Mouse (Mus musculus) layer of hippocampus, adult 18-20 months (tissue): ENCODE data around the gene Ptov1. TPM values are rescaled to one million over a fixed set of nuclear protein-coding genes. Genes with fewer than 3 reads are reported as not detected.

Experiments used
- DNase-seq, 2 experiments: peaks; one replicate each; pipeline ENCODE4 v3.0.0; 2022; ENCODE audit warnings: low spot score in 2 of 2
- long read RNA-seq: library from polyadenylated mRNA; stranded (forward); transcript quantifications from one replicate; pipeline ENCODE4 v2.0.0, GENCODE M21; 2021
- total RNA-seq, 2 experiments: library from RNA; stranded (reverse); gene quantifications; 2 replicates each; pipeline ENCODE4 v1.2.3; 2021

The Ptov1 gene
- total RNA-seq = 100 to 1,000 TPM; 341 to 350 TPM
- long read RNA-seq, transcript Ptov1-201 (12 exons, 1,883 nt) = major isoform, 65 of 316 reads
- long read RNA-seq, partial matches to known transcripts = 30 of 316 reads
- long read RNA-seq, other reads (novel, unspliced or antisense) = 218 of 316 reads

DNA sequence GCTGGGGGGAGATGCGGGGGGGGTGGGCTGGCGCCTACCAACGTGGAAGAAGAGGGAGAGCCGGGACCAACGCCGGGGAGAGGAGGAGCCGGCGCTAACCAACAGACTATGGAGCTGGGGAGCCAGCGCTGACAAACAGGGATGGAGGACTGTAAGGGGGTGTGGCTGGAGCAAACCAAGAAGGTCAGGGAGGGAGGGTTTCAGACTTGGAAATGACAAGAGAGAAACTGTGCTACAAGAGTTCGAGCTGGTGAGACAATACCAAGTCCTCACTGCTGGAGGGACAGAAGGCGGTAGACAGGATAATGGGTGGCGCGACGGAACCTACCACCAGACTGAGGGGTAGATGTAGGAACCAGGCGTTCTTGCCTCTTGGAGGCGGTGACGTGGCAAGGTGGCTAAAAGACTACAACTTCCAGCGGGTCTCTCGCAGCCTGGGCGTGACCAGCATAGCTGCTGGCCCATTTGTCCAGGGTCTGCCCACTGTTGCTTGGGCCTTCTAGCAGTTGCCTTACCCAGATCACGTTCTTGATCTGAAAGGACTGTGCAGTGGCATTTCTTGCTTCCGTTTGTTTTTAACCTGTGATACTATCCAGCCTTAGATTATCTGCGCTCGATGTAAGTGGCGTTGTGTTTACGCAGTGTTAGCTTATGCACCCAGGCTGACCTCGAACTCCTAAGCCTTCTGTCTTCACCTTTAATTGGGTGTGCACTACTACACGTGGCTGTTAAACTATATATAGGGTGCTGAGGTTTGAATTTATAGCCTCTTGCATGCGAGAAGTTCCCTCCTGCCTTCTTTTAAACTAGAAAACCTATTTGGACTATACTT is at the start of gene Ptov1:
Ptov1 (minus strand) TSS at position 92 of the 832 bp plus-strand sequence.
- DNase-seq = peak; percentile 96 to 97

- DNase-seq = no peak
Measured at GRCm38 (mm10) chr7:44919127-44919526, 49.5 kb upstream of the Ptov1 start.

DNA sequence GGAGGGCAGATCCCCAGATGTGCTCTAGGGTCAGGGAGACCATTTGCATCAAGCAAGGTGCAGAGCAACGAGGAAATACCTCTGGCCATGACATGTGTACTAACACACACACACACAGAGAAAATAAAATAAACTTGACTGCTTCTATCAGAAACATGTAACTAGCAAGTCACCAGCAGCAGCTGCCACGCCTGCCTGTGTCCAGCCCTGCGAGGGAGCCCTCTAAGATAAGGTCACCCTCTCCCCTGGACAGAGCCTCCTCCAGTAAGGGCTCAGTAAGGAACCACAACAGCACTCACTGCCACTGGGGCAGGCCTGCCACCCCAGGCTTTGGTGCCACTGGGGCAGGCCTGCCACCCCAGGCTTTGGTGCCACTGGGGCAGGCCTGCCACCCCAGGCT is 48.6 kb upstream of the Ptov1 start:
- DNase-seq = no peak

- no peak for DNase-seq
Measured at GRCm38 (mm10) chr7:44916881-44917280, 47.3 kb upstream of the Ptov1 start.

DNA sequence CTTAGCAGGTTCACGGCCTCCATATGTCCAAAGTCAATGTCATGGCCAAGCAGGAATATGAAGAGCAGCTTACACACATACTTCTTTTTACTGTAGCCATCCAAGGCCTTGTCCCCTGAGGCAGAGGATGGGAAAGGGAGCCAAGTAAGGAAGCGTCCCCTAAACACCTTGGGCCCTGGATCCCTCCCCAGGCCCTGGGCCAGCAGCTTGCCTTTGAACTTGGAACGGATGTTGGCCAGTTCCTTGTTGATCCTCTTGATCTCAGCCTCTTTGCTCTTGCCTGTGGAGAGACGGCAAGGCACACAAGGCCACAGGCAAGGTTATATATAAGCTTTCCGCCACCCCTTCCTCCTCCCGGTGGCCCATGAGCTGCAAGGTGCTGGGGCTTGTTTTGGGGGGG is 46.6 kb upstream of the Ptov1 start:
- DNase-seq = no peak

DNA sequence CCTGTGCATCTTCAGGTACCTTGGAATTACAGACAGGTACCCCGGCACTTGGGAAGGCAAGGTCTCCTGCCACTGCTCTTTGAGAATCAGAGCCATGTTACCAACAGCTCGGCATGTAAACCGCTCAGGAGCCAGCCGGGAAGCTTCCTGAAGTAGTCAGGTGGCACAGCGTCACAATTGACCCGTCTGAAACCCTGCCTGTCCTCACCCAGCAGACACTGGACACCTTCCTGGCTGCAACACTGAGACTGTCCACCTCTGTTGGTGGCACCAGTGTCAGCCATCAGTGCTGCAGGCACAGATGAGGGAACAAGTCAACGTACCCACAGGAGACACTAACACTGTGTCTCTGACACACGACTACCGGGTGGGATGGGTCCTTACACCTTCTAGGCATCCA is 45.7 kb upstream of the Ptov1 start:
- DNase-seq = no peak

DNA sequence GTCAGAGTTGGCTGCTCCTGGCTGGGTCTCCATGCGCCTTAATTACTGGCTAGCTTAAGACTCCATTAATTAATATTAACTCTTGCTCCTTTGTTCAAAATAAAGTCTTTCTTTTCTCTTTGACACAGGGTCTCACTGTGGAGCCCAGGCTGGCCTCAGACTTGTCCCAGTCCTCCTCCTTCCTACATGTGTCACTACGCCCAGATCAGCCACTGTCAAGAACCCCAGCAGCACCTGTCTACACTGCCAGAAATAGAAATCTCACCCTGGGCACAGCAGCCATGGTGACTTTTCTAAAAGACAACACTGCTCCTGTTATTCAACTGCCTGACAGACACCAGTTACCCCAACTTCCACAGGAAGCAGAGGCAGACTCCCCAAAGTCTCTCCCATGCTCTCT is 44.8 kb upstream of the Ptov1 start:
- no peak for DNase-seq

GRCm38 (mm10) chr7:44908706-44909476 is 39.3 kb upstream of the Ptov1 start:
- no peak for DNase-seq

- DNase-seq = no peak
Measured at GRCm38 (mm10) chr7:44905430-44905829, 35.8 kb upstream of the Ptov1 start.

GRCm38 (mm10) chr7:44901230-44901722 is 31.7 kb upstream of the Ptov1 start:
- DNase-seq = no peak

DNA sequence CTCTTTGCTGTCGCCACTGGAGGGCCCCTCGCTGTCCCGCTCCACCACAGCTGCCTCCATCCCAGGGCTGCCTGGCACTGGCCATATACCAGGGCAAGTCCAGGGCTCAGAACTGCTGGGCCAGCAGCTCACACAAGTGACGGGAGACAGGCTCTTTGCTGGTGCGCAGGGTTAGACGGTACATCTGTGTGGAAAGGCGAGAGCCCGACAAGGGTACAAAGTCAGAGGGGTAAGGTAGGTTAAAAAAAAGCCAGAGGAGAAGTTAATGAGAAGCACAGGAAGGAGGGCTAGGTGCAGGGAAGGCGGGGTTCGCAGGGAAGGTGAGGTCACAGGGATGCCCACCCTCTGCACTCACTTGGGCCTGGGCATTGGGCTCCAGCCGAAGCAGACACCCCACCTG is 31.0 kb upstream of the Ptov1 start:
- no peak for DNase-seq

GRCm38 (mm10) chr7:44898607-44899006 is 29.0 kb upstream of the Ptov1 start:
- DNase-seq = no peak

DNA sequence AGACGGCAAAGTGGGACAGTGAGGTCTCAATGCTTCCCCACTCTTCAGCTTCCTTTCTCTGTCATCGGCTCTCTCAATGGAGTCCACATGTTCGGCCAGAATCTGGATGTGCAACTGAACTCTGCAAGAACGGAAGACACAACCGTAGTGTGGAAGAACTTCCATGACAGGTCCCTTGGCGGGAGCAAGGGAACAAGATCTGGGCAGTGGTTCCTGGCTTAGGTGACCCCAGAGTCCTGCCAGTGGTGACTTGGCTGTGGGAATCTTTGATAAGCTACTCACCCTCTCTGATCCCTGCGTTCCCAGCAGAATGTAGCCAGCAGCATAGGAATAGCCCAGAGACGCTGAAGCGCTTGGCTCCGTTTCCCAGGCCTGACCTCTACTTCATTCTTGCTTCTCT is 26.9 kb upstream of the Ptov1 start:
- DNase-seq = no peak

DNA sequence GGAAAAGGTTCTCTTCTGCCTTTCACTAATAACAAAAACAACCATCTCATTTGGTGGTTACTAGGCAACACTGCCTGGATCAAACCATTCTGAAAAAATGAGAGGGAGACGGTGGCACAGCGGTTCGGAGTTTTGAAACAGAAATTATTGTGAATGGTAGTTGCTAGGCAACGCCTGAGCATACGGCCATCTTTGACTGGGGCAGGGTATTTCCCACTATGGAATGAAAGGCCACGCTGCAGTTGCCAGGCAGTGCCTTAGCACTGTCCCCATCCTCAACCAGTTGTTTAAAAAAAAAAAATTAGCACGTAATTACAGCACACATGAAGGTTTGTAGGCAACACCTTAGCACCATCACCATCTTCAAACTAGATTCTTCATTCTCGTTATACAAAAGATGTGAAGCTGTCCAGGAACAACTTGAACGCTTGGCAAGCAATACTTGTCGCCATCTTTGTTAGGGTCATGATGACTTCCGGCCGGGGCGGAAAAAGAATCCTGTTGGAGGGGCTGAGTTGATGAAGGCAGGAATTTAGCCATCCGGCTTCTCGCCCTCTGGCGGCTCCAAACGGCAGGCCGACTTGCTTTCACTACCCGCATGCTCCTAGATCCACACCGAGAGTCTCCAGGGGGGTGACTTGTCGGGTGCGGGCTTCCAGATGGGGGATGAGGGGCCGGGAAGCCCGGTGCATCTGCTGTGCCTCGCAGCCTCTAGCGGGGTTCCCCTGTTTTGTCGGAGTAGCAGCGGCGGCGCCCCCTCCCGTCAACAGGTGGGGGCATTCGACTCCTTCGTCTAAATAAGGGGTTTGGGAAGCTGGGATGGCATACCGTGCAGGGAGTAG is 26.2 kb upstream of the Ptov1 start, which contains the start of gene Fuz:
Fuz (plus strand) TSS at position 487 of the 842 bp plus-strand sequence.
- DNase-seq = peak; percentile 91 to 96

DNA sequence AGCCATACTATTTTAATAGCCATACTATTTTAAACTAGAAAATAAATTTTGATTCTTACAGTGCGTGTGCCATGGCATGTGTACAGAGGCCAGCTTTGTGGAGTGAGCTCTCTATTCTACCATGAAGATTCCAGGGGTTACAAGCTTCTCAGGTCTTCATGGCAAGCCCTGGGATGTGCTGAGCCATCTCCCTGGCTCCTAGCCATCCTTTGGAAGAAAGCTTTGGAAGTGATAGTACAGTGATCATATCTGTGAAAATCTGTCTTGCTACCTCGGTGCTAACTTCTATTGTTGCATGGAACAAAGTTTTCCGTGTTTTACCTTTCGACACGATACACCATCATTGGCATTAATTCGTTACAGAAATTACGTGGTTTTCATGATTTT is 25.6 kb upstream of the Ptov1 start:
- DNase-seq = no peak

GRCm38 (mm10) chr7:44894175-44894574 is 24.6 kb upstream of the Ptov1 start:
- DNase-seq = no peak

- no peak for DNase-seq
Measured at GRCm38 (mm10) chr7:44893197-44893596, 23.6 kb upstream of the Ptov1 start.

- peak; percentile 93 to 99 for DNase-seq
Measured at GRCm38 (mm10) chr7:44892276-44892921, 22.8 kb upstream of the Ptov1 start, which contains the start of gene Med25. Gene Med25 (minus strand): TSS chr7:44892712.

DNA sequence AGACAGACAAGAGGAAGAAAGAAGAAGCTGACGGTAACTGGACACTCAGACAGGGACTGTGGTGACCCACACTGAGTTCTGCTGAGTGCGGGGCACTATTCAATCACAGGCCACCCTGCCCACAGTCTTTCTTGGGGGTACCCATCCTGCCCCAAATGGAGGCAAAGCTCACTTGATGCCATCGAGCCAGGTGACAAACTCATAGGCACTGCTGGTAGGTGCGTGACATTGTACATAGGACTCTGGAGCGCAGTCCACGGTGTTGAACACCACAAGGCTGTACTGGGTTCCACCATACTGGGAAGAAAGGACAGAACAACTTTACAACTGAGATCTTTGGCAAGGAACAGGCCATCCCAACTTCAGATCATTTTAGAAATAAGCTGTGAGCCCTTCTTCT is 22.0 kb upstream of the Ptov1 start:
- no peak for DNase-seq

GRCm38 (mm10) chr7:44890737-44891136 is 21.1 kb upstream of the Ptov1 start:
- DNase-seq = no peak
